Mouse (Mus musculus) macrophage (primary cell): ENCODE data around the gene Rab31. TPM values are rescaled to one million over a fixed set of nuclear protein-coding genes. Genes with fewer than 3 reads are reported as not detected.

Source experiments
- H3K27ac ChIP-seq: fragments of 350-480 bp; formaldehyde crosslinking; 2 replicates; pipeline ENCODE4 v1.9.0; 2021
- H3K36me3 ChIP-seq: fragments of 350-480 bp; formaldehyde crosslinking; 2 replicates; pipeline ENCODE4 v1.9.0; 2021; ENCODE audit errors: inconsistent target
- H3K4me3 ChIP-seq: fragments of 350-480 bp; formaldehyde crosslinking; 2 replicates; pipeline ENCODE4 v1.9.0; 2021; ENCODE audit errors: inconsistent target
- H3K79me2 ChIP-seq: fragments of 350-480 bp; formaldehyde crosslinking; 2 replicates; pipeline ENCODE4 v1.9.0; 2021; ENCODE audit errors: inconsistent target
- WGBS: methylation state at CpG from one replicate; pipeline ENCODE4 v1.1.7; 2026; ENCODE audit warnings: inconsistent platforms; ENCODE audit not compliant: missing documents; 5-methylcytosine and 5-hydroxymethylcytosine counted together
- polyA plus RNA-seq: library from polyadenylated mRNA; stranded (reverse); fragments of 250-400 nt; gene quantifications from 3 replicates; pipeline ENCODE4 v1.2.4, GENCODE M21; 2018; ENCODE audit warnings: inconsistent platforms

Gene Rab31
- polyA plus RNA-seq, 1 experiment from 2014 or later = 93.9 TPM

- Histone ChIP-seq H3K79me2 (peaks cover 45% of the 10 kb centered on the region), H3K27ac (no peak overlapping the region), H3K4me3 (0 out of 2 replicates have a peak overlapping the region, but pooled peaks have one; percentile 9), H3K36me3 (no peaks in the 10 kb centered on the region)
- under 1% methylated on average over 38 of the region's 42 CpGs for WGBS
Measured at GRCm38 (mm10) chr17:65613142-65613462, 159.4 kb downstream of the Rab31 start.

GRCm38 (mm10) chr17:65612391-65613141, 160.0 kb downstream of the Rab31 start:
- H3K79me2 ChIP-seq = peaks cover 50% of the 10 kb centered on the region
- 2% methylated on average over 59 of the region's 91 CpGs for WGBS
- peak overlapping the region; percentile 75 for H3K4me3 ChIP-seq
- no peaks in the 10 kb centered on the region for H3K36me3 ChIP-seq
- peak overlapping the region; percentile 59 for H3K27ac ChIP-seq

GRCm38 (mm10) chr17:65611721-65612120, 160.8 kb downstream of the Rab31 start:
- Histone ChIP-seq H3K79me2 (peaks cover 58% of the 10 kb centered on the region), H3K27ac (no peak overlapping the region; the same call in 1 of the 2 replicates), H3K4me3 (peak overlapping the region; percentile 75), H3K36me3 (no peaks in the 10 kb centered on the region)
- 9% methylated on average over 4 of the region's 4 CpGs for WGBS

GRCm38 (mm10) chr17:65608743-65609142, 163.8 kb downstream of the Rab31 start:
- WGBS = 5% methylated on average over 5 of the region's 5 CpGs
- Histone ChIP-seq H3K4me3 (no peak overlapping the region), H3K79me2 (peaks cover 88% of the 10 kb centered on the region), H3K27ac (peak overlapping the region; percentile 13; the same call in 1 of the 2 replicates), H3K36me3 (no peaks in the 10 kb centered on the region)

- peaks cover 93% of the 10 kb centered on the region for H3K79me2 ChIP-seq
- no peak overlapping the region for H3K27ac ChIP-seq
- H3K36me3 ChIP-seq = no peaks in the 10 kb centered on the region
- no peak overlapping the region for H3K4me3 ChIP-seq
- WGBS = 77% methylated on average over 2 of the region's 2 CpGs
Measured at GRCm38 (mm10) chr17:65608312-65608687, 164.3 kb downstream of the Rab31 start.

- Histone ChIP-seq H3K4me3 (no peak overlapping the region), H3K79me2 (peaks cover 98% of the 10 kb centered on the region), H3K27ac (0 out of 2 replicates have a peak overlapping the region, but pooled peaks have one; percentile 17), H3K36me3 (no peaks in the 10 kb centered on the region)
- 34% methylated on average over 7 of the region's 7 CpGs for WGBS
Measured at GRCm38 (mm10) chr17:65607574-65608311, 164.8 kb downstream of the Rab31 start.

GRCm38 (mm10) chr17:65606014-65606413, 166.5 kb downstream of the Rab31 start:
- no peaks in the 10 kb centered on the region for H3K36me3 ChIP-seq
- no peak overlapping the region for H3K27ac ChIP-seq
- peaks cover 100% of the 10 kb centered on the region for H3K79me2 ChIP-seq
- H3K4me3 ChIP-seq = no peak overlapping the region
- WGBS = 73% methylated on average over 4 of the region's 4 CpGs

GRCm38 (mm10) chr17:65604892-65605291, 167.7 kb downstream of the Rab31 start:
- Histone ChIP-seq H3K4me3 (no peak overlapping the region), H3K36me3 (no peaks in the 10 kb centered on the region), H3K27ac (0 out of 2 replicates have a peak overlapping the region, but pooled peaks have one; percentile 0), H3K79me2 (peaks cover 100% of the 10 kb centered on the region)

GRCm38 (mm10) chr17:65604315-65604714, 168.2 kb downstream of the Rab31 start:
- Histone ChIP-seq H3K27ac (peak overlapping the region; percentile 13; the same call in 1 of the 2 replicates), H3K36me3 (no peaks in the 10 kb centered on the region), H3K79me2 (peaks cover 100% of the 10 kb centered on the region), H3K4me3 (no peak overlapping the region)

Other genes with a start within 250 kb of the Rab31 start
- not detected in 3 replicates for gene Tmem232, start 232.0 kb downstream of the Rab31 start, polyA plus RNA-seq
- 55.9 to 98.6 TPM (median 79.0 TPM) in 3 replicates for gene Vapa, start 159.2 kb downstream of the Rab31 start, polyA plus RNA-seq
- 0.10 TPM in 1 of 3 replicates, not detected in the others for gene Txndc2, start 130.6 kb downstream of the Rab31 start, polyA plus RNA-seq
- 33.7 to 41.6 TPM (median 40.4 TPM) in 3 replicates for gene Ppp4r1, start 9.8 kb upstream of the Rab31 start, polyA plus RNA-seq
- gene Ralbp1, start 113.0 kb upstream of the Rab31 start, polyA plus RNA-seq = 47.4 to 62.0 TPM (median 60.7 TPM) in 3 replicates
- 11.3 to 23.0 TPM (median 16.7 TPM) in 3 replicates for gene Twsg1, start 178.5 kb upstream of the Rab31 start, polyA plus RNA-seq